Mouse (Mus musculus): ENCODE results near the gene Agpat1.

Agpat1 gene

DNA sequence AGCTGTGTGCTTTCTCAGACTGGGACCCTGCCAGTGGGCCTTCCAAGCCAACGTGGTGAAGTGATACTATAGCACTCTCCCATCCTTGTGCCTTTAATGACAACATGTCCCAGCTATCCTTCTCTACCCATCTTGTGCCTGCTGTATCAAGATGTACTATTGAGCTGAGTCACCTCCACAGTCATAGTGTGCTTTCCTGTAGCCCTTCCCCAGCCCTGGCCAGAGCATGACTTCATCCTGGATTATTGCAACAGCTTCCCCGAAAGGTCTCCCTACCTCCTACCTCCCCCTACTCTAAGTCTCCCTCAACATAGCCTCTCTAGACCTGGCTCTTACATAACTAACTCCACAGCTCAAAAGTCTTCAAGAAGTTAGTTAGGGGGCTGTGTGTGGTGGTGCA is 31.6 kb downstream of the Agpat1 start:
- DNase-seq (ENCODE audit: low read depth) = peak; percentile 66

- DNase-seq (ENCODE audit: low read depth) = no peak
Observed at GRCm38 (mm10) chr17:34637459-34637858, 33.4 kb downstream of the Agpat1 start.

DNA sequence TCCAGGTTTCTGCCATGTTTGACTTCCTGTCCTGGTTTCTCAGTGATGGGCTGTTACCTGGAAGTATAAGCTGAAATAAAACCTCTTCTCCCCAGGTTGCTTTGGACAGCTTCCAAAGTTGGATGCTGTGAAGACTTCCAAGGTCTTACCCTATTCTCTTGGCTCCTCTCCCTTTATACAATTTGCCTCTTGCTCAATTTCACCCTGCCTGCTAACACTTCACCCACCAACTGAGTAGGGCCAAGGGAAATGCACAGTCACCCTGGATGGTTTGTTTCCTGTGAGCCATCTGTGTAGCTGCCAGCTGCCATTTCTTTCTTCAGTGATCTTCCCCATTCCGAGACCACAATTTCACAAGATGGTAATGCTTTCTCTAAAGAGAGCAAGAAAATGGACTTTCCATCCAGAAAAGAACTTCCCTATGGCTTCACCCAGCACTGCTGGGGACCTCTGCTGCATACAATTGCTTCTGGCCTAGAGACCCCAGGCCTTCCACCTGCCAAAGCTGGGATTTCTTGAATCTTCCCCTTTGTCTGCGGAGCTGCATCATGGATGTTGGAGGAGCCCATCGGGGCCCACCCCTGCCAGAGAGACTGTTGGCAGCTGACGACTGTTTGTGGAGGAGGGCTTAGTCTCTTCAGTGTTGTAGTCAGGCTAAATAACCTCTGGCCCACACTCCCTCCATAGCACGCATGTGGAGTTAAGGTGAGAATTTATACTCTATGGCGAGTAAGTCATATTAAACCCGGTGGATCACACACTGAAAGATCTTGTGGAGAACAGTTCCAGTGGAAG is 35.6 kb downstream of the Agpat1 start:
- peak; percentile 53 for DNase-seq (ENCODE audit: low read depth)

- peak; percentile 78 for DNase-seq (ENCODE audit: low read depth)
Observed at GRCm38 (mm10) chr17:34640778-34641601, 36.9 kb downstream of the Agpat1 start.

- peak; percentile 41 for DNase-seq (ENCODE audit: low read depth)
Observed at GRCm38 (mm10) chr17:34641945-34642344, 37.9 kb downstream of the Agpat1 start.

DNA sequence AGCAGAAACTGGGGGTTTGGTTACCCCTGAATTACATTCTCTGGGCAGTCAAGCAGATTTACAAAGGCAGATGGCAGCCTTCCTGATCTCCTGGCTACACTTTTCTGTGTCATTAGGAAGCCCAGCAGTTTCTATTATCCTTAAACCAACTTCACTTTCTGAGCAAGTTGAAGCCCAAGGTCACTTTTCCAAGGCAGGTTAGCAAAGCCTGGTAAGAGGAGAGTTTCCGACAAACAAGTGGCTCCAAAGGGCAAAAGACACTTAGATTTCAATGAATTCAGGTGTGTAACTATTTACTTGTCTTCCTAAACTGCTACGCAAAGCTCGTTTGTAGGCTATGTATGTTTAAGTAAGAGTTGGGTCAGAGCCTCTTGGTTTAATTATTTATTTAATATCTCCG is 39.3 kb downstream of the Agpat1 start:
- no peak for DNase-seq (ENCODE audit: low read depth)

GRCm38 (mm10) chr17:34643944-34644343 is 39.9 kb downstream of the Agpat1 start:
- DNase-seq (ENCODE audit: low read depth) = peak; percentile 82

GRCm38 (mm10) chr17:34644608-34645007 is 40.5 kb downstream of the Agpat1 start, which contains the start of gene Fkbpl:
Gene Fkbpl (plus strand): TSS chr17:34644764.
- peak; percentile 98 for DNase-seq (ENCODE audit: low read depth)

- DNase-seq (ENCODE audit: low read depth) = no peak
Observed at GRCm38 (mm10) chr17:34645256-34645829, 41.3 kb downstream of the Agpat1 start.

DNA sequence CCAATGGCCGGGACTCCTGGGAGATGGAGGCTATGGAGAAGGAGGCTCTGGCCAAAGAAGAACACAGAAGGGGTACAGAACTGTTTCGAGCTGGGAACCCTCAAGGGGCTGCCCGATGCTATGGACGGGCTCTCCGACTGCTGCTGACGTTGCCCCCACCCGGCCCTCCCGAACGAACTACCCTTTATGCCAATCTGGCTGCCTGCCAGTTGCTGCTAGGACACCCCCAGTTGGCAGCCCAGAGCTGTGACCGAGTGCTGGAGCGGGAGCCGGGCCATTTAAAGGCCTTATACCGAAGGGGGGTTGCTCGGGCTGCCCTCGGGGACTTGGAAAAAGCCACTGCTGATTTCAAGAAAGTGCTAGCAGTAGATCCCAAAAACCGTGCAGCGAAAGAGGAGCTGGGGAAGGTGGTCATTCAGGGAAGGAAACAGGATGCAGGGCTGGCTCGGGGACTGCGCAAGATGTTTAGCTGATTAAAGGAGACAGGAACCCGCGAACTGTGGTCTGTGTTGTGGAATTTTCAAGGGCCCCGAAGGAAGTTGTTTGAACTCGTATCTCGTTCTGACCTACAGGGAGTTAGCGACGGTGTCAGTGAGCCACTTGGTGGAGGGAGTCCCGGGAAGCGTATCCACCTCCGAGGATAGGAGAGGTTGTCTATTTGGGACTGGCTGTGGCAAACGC is 41.9 kb downstream of the Agpat1 start:
- no peak for DNase-seq (ENCODE audit: low read depth)

GRCm38 (mm10) chr17:34646906-34647787 is 43.1 kb downstream of the Agpat1 start, which contains the start of gene Atf6b:
Gene Atf6b (plus strand): TSS chr17:34647146.
- DNase-seq (ENCODE audit: low read depth) = peak; percentile 98

- DNase-seq (ENCODE audit: low read depth) = no peak
Observed at GRCm38 (mm10) chr17:34648141-34648890, 44.3 kb downstream of the Agpat1 start.

GRCm38 (mm10) chr17:34649106-34649864 is 45.2 kb downstream of the Agpat1 start:
- no peak for DNase-seq (ENCODE audit: low read depth)

GRCm38 (mm10) chr17:34650781-34651180 is 46.7 kb downstream of the Agpat1 start:
- DNase-seq (ENCODE audit: low read depth) = no peak

DNA sequence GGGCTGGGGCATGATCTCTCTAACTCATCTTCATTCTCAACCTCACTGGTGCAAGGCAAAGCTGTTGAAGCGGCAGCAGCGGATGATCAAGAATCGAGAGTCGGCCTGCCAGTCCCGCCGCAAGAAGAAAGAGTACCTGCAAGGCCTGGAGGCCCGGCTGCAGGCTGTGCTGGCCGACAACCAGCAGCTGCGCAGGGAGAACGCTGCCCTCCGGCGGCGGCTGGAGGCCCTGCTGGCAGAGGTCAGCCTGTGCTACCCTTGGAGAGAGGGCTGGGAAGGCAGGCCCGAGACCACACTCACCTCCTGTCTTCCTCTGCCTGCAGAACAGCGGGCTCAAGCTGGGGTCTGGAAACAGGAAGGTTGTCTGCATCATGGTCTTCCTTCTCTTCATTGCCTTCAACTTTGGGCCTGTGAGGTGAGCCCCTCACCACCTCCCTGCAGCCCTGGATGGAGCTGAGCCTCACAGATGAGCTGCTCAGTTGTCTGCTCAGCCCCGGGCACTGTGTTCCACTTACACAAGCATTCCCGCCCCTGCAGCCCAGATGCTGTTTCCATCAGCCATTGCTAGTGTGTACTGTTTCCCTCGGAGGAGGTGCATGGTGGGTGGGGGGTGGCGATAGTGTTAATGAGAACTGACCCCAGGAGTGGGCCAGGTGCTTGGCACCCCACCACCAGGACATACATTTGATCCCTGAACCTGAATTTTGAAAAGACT is 47.6 kb downstream of the Agpat1 start:
- peak; percentile 81 for DNase-seq (ENCODE audit: low read depth)

DNA sequence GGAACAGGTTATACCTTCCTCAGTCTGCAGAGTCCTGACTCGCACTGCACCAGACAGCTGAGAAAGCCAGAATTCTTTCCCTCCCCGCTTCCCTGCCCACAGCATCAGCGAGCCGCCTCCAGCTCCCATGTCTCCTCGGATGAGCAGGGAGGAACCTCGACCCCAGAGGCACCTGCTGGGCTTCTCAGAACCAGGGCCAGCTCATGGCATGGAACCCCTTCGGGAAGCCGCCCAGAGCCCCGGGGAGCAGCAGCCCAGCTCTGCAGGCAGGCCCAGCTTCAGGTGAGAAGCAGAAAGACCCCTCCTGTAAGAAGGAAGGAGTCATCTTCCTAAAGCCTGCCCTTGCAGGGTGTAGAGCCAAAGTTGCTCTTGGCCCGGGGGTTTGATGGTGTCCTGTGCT is 48.5 kb downstream of the Agpat1 start:
- DNase-seq (ENCODE audit: low read depth) = no peak

GRCm38 (mm10) chr17:34652985-34653384 is 48.9 kb downstream of the Agpat1 start:
- DNase-seq (ENCODE audit: low read depth) = no peak

GRCm38 (mm10) chr17:34653746-34654285 is 49.8 kb downstream of the Agpat1 start:
- DNase-seq (ENCODE audit: low read depth) = peak; percentile 84

DNA sequence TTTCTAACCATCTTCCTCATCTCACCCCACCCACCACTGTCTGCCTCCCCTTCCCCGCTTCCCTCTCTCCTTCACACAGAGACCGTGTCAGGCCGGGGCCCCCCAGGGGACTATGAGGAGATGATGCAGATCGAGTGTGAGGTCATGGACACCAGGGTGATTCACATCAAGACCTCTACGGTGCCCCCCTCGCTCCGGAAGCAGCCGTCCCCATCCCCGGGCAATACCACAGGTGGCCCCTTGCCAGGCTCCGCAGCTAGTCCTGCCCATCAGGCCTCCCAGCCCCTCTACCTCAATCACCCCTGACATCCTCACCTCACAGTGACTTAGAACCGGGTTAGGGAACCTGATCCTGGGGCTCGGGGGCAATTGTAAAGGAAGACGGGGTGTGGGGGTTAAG is 50.3 kb downstream of the Agpat1 start:
- no peak for DNase-seq (ENCODE audit: low read depth)
